18 mouse cellular contexts compared by ENCODE assay signal in the genomic region with DNA sequence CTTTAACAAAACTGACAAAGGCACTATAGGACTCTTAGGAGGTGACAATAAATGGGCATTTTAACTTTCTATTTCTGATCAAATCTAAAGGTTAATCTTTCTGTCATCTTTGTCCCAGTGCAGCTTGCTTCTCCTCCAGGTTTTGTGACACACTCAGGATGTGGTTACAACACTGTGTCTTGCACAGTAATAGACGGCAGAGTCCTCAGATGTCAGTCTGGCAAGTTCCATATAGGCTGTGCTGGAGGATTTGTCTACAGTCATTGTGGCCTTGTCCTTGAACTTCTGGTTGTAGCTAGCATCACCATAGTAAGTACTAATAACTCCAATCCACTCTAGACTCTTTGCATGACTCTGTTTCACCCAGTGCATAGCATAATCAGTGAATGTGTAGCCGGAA.
"Had no signal": no experiment of that assay in that cellular context is flagged by ENCODE, and none has a peak within 500 bp of the region (broad histone marks: within the 10 kb centered on the region; RNA-seq: fewer than 3 reads in every experiment).

No protein-coding gene starts in this region.

- H3K27ac ChIP-seq: liver, embryonic 14.5 days; midbrain, embryonic 10.5 days; midbrain, embryonic 12.5 days; neural tube, embryonic 12.5 days had no signal

- H3K4me3 ChIP-seq: midbrain, embryonic 10.5 days; midbrain, embryonic 12.5 days; myocyte; neural tube, embryonic 12.5 days had no signal

- H3K36me3 ChIP-seq: midbrain, embryonic 10.5 days; midbrain, embryonic 12.5 days; neural tube, embryonic 12.5 days had no signal

- ATAC-seq: midbrain, embryonic 16.5 days had no signal

- H3K4me2 ChIP-seq: lung, embryonic 14.5 days; midbrain, embryonic 12.5 days; neural tube, embryonic 12.5 days had no signal

- H3K27me3 ChIP-seq: midbrain, embryonic 12.5 days; neural tube, embryonic 12.5 days had no signal

- DNase-seq: lung, adult 18-20 months; lung, embryonic 14.5 days; lung, postnatal 10 days; lung, postnatal 4 days; midbrain, embryonic 14.5 days; retina, postnatal 1 day; right cerebral cortex, adult 18-20 months; right cerebral cortex, postnatal 25 days; right cerebral cortex, postnatal 4 days; spleen, adult 18-20 months; thymus, adult 18-20 months; thymus, postnatal 36 days had no signal

- H3K9ac ChIP-seq: liver, embryonic 14.5 days; lung, embryonic 14.5 days; midbrain, embryonic 12.5 days; neural tube, embryonic 12.5 days had no signal

- H3K4me1 ChIP-seq: midbrain, embryonic 10.5 days; midbrain, embryonic 12.5 days; neural tube, embryonic 12.5 days had no signal
